Mouse (Mus musculus): ENCODE data around the gene Zscan5b.
"Not testable (repeated sequence)": the region's sequence is repeated elsewhere in the genome, so short reads cannot be mapped to it uniquely, and the experiment has no call there.

Gene Zscan5b

DNA sequence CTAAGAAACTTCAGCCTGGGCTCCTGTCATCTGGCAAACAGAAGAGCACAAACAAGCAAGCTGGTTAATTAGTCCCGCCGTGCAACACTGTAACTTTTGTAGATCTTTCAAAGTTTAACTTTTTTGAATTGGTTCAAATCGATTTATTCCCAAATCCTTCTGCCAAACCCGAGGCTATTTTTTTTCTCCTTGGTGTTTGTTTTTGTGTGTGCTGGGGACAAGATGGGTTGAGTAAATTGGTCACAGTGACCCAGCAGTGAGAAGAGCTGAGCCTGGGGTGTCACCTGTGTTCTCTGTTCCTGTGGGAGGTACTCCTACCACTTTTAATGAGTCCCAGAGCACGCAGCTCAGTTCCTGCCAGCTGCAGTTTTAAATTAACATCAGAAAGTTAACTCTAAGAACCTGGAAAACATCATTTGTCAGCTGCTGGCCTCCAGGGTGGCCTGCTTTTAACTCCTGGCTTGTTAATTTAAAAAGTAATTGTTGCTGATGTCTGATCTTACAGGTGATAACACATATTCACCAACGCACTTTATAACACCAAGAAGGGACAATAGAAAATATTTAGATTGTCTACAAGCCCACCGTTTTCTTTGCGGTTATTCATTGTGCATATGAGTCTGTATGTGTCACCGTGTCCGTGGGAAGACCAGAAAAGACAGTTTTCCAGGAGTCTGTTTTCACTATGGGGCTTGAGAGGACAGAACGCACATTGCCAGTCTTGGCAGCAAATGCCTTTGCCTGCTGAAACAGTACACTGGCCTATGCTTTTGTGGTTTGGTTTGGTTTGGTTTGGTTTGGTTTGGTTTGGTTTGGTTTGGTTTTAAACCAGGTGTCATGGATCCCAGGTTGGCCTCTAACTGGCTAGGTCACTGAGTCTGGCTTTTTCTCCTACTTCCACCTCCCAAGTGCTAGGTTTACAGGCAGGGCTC is 22.5 kb downstream of the Zscan5b start:
- no peak for DNase-seq

DNA sequence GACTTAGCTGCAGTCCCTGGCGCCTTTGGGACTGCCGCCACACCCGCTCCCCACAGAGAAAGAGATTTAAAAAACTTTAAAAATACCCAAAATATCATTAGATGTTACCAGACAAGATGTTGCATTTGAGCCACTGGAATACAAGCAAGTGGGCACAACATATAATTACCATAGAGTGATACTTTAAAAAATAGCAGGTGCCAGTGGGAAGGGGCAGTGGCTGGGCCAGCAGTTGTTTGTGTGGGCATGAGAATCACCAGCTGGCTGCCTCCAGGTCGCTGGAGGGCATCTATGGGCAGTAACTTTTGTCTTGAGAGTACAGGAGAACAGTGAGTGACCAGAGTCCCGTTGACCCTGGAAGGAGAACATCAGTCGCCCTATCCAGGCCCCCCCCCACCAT is 30.3 kb downstream of the Zscan5b start, which contains the start of gene Epp13:
Gene Epp13, plus strand, starts transcription at position 301 of the 400 bp plus-strand sequence.
- no peak for DNase-seq

DNA sequence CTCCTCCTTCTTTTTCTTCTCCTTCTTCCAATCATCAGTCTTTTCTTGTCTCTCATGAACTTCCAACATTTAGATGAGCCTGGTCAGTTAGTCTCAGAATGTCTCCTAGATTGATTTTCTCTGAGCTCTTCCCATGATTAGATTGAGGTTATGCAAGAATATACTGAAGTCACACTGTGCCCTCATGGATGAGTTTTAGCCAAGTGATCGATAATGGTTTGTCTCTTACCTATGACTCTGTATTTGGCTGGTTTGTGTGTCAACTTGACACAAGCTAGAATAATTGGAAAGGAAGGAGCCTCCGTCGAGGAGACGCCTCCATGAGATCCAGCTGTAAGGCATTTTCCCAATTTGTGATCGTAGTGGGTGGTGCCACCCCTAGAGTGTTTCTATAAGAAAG is 32.4 kb downstream of the Zscan5b start:
- no peak for DNase-seq

DNA sequence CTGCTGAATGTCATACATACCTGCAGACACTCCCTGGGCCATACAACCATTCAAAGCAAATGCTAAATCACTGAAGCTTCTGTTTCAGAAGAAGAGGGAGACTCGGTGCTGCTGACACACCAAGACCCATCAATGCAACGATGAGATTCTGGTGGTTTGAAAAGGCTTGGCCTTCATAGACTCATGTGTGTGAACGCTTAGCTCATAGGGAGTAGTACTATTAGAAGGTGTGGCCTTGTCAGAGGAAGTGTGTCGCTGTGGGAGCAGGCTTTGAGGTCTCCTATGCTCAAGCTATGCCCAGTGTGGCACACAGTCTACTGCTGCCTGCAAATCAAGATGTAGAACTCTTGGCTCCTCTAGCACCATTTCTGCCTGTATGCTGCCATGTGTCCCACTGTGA is 35.3 kb downstream of the Zscan5b start:
- DNase-seq: no peak

- DNase-seq: no peak
These were observed 36.4 kb downstream of the Zscan5b start for GRCm38 (mm10) chr7:6258232-6259220.

GRCm38 (mm10) chr7:6260004-6260403 is 37.9 kb downstream of the Zscan5b start:
- not testable (repeated sequence) for DNase-seq

DNA sequence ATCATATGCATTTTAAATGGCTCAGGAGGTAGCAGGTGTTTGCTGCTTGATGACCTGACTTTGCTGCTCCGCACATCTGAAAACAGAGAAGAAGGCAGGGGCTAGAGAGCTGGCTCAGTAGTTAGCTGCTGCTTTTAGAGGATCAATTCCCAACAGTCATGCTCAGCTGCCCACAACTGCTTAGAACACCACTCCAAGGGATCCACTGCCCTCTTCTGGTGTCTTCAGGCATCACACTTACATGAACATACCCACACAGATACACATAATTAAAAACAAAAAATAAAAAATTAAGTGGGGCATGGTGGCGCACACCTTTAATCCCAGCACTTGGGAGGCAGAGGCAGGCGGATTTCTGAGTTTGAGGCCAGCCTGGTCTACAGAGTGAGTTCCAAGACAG is 40.0 kb downstream of the Zscan5b start:
- DNase-seq: no peak

GRCm38 (mm10) chr7:6262984-6263383 is 40.9 kb downstream of the Zscan5b start:
- DNase-seq: no peak

- no peak for DNase-seq
These were observed 43.6 kb downstream of the Zscan5b start for GRCm38 (mm10) chr7:6265695-6266094.

DNA sequence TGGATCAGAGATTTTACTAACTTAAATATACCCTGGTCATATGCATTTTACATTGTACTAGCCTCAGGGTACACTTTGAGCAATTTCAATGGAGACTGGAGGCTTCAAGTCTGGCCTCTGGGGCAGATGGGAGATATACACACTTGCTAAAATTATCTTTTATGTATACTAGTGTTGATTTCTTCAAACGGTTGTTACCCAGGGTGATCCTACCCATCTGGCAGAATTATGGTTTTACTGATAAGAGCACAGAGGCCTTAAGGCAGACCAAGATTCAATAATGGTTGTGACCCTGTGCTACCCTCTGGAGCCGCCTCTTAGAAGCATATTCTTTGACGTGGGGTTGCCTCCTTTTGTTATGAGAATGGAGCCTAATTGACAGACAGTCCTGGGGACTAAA is 55.8 kb downstream of the Zscan5b start:
- no peak for DNase-seq

DNA sequence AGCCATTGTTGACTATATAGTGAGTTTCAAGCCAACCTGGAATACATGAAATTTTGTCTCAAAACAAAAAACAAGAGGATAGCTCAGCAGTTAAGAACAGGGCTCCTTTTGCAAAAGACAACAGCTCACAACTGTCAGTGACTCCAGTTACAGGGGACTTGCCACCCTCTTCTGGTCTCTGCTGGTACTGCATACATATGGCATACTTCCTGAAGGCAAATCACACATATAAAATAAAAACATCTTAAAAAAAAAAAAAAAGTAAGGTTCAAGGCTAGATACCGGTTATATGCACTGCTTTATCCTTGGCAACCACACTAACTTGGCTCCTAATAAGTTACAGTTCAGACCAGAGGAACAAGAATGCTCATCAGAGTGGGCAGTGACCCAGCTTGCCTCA is 60.7 kb downstream of the Zscan5b start:
- DNase-seq: peak; percentile 72

- peak; percentile 88 for DNase-seq
These were observed 61.5 kb downstream of the Zscan5b start for GRCm38 (mm10) chr7:6283451-6284075.

GRCm38 (mm10) chr7:6284442-6285012 is 62.4 kb downstream of the Zscan5b start:
- no peak for DNase-seq

DNA sequence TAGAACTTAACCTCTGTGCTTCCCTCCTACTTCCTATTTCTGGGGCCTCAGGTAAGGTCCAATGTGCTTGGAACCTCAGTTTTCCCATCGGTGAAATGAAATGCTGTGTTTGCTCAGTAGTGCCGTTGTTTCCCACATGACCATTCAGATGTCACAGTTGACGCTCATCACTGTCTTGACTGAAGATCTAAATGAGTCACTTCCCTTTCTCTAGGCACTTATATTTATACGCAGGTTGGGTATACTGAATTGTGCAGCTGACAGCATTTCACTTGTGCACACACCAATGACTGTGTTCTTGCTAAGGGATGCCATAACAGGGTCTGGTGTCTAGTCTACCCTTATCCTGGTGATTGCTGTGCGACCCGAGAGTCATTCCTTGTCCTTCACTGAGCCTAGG is 63.3 kb downstream of the Zscan5b start:
- DNase-seq: no peak

GRCm38 (mm10) chr7:6285842-6286705 is 64.0 kb downstream of the Zscan5b start, which contains the start of gene Zfp667:
Gene Zfp667, plus strand, starts transcription at chr7:6286579.
- peak; percentile 99 for DNase-seq

GRCm38 (mm10) chr7:6286921-6287531 is 64.9 kb downstream of the Zscan5b start:
- DNase-seq: peak; percentile 30
